Mouse (Mus musculus): ENCODE measurements around the gene Crlf2. TPM values are rescaled to one million over a fixed set of nuclear protein-coding genes. Genes with fewer than 3 reads are reported as not detected.

Crlf2 gene
- 3.4 TPM for polyA plus RNA-seq (2015; fragmentation: Illumina TruSeq; extraction: RNeasy Lipid Tissue Mini Kit (QIAGEN cat#74804); ENCODE audit: insufficient read depth, low read depth, low replicate concordance)

GRCm38 (mm10) chr5:109558404-109559160 lies at the start of gene Crlf2:
TSS of gene Crlf2 (minus strand) at chr5:109558993.

Other genes with a start within 250 kb of the Crlf2 start
- not detected for gene Vmn2r16, start 228.8 kb downstream of the Crlf2 start, polyA plus RNA-seq (2015; fragmentation: Illumina TruSeq; extraction: RNeasy Lipid Tissue Mini Kit (QIAGEN cat#74804); ENCODE audit: insufficient read depth, low read depth, low replicate concordance)
- not detected for gene Vmn2r17, start 139.3 kb downstream of the Crlf2 start, polyA plus RNA-seq (2015; fragmentation: Illumina TruSeq; extraction: RNeasy Lipid Tissue Mini Kit (QIAGEN cat#74804); ENCODE audit: insufficient read depth, low read depth, low replicate concordance)
- gene 5430403G16Rik, start 132.0 kb upstream of the Crlf2 start, polyA plus RNA-seq (2015; fragmentation: Illumina TruSeq; extraction: RNeasy Lipid Tissue Mini Kit (QIAGEN cat#74804); ENCODE audit: insufficient read depth, low read depth, low replicate concordance): 0.55 TPM
- 0.81 TPM for gene 4930522L14Rik, start 192.9 kb upstream of the Crlf2 start, polyA plus RNA-seq (2015; fragmentation: Illumina TruSeq; extraction: RNeasy Lipid Tissue Mini Kit (QIAGEN cat#74804); ENCODE audit: insufficient read depth, low read depth, low replicate concordance)

Measured in pancreas, adult 10 weeks (tissue).